Mouse (Mus musculus): Measurements from ENCODE around the gene Clhc1.

The Clhc1 gene

GRCm38 (mm10) chr11:29563406-29563805 lies 15.7 kb downstream of the Clhc1 start:
- DNase-seq: no peak

GRCm38 (mm10) chr11:29571536-29571935 lies 23.8 kb downstream of the Clhc1 start:
- no peak for DNase-seq

GRCm38 (mm10) chr11:29572656-29573055 lies 24.9 kb downstream of the Clhc1 start:
- DNase-seq: no peak

GRCm38 (mm10) chr11:29579610-29580009 lies 31.9 kb downstream of the Clhc1 start:
- DNase-seq: no peak

- DNase-seq: no peak
These were observed 47.5 kb downstream of the Clhc1 start for GRCm38 (mm10) chr11:29595217-29595616.

- no peak for DNase-seq
These were observed 49.4 kb downstream of the Clhc1 start for GRCm38 (mm10) chr11:29597159-29597558.

GRCm38 (mm10) chr11:29599000-29599399 lies 51.2 kb downstream of the Clhc1 start:
- no peak for DNase-seq

GRCm38 (mm10) chr11:29603581-29603980 lies 55.8 kb downstream of the Clhc1 start:
- DNase-seq: no peak

- DNase-seq: no peak
These were observed 59.8 kb downstream of the Clhc1 start for GRCm38 (mm10) chr11:29607465-29607990.

GRCm38 (mm10) chr11:29609756-29610468 lies 62.2 kb downstream of the Clhc1 start:
- no peak for DNase-seq

GRCm38 (mm10) chr11:29612007-29612406 lies 64.3 kb downstream of the Clhc1 start:
- DNase-seq: no peak

GRCm38 (mm10) chr11:29613185-29613735 lies 65.5 kb downstream of the Clhc1 start:
- no peak for DNase-seq

GRCm38 (mm10) chr11:29614217-29614924 lies 66.6 kb downstream of the Clhc1 start:
- no peak for DNase-seq

- DNase-seq: no peak
These were observed 74.5 kb downstream of the Clhc1 start for GRCm38 (mm10) chr11:29622030-29622790.

- no peak for DNase-seq
These were observed 75.6 kb downstream of the Clhc1 start for GRCm38 (mm10) chr11:29623327-29623726.

GRCm38 (mm10) chr11:29626541-29626940 lies 78.8 kb downstream of the Clhc1 start:
- no peak for DNase-seq

GRCm38 (mm10) chr11:29627706-29628105 lies 80.0 kb downstream of the Clhc1 start:
- DNase-seq: no peak

Data from kidney, adult 18-20 months (tissue).